Mouse (Mus musculus) R1 (cell line): ENCODE results near the gene Dmrt2.

Experiments used
- DNase-seq: peaks from one replicate; pipeline ENCODE4 v3.0.0-alpha.2; 2018; ENCODE audit warnings: low read depth, low spot score

The Dmrt2 gene

GRCm38 (mm10) chr19:25675866-25676440 lies 3.7 kb downstream of the Dmrt2 start:
- no peak for DNase-seq

GRCm38 (mm10) chr19:25698850-25699249 lies 26.6 kb downstream of the Dmrt2 start:
- peak; percentile 45 for DNase-seq

GRCm38 (mm10) chr19:25713382-25713781 lies 41.2 kb downstream of the Dmrt2 start:
- peak; percentile 31 for DNase-seq

GRCm38 (mm10) chr19:25714927-25715326 lies 42.7 kb downstream of the Dmrt2 start:
- DNase-seq = peak; percentile 49

- no peak for DNase-seq
Observed at GRCm38 (mm10) chr19:25722616-25723015, 50.4 kb downstream of the Dmrt2 start.
